Mouse (Mus musculus): ENCODE measurements around the gene Agk. TPM values are rescaled to one million over a fixed set of nuclear protein-coding genes. Genes with fewer than 3 reads are reported as not detected.

Gene Agk
- polyA plus RNA-seq, 1 experiment = 8.0 TPM

DNA sequence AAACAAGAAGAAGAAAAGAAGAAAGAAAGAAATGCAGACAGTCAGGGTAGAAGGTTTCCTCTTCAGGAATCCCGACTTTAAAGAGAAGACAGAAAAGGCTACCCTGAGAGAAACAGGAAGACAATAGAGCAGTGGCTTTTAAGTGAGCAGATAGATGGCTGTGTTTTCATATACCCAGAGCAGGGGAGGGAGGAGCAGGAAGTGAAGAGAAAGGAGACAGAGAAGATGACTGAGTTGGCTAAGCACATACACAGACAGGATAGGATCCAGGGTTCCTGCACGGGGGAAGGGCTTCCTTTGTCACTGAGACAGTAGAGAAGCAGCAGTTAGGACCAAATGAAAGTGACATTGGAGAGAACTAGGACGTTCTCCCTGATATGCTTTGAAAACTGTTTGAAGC lies 60.7 kb downstream of the Agk start:
- TF ChIP-seq GATA1 (IDR thresholded peaks at IDR 0.05; ENCODE audit: low read length) = no peak

DNA sequence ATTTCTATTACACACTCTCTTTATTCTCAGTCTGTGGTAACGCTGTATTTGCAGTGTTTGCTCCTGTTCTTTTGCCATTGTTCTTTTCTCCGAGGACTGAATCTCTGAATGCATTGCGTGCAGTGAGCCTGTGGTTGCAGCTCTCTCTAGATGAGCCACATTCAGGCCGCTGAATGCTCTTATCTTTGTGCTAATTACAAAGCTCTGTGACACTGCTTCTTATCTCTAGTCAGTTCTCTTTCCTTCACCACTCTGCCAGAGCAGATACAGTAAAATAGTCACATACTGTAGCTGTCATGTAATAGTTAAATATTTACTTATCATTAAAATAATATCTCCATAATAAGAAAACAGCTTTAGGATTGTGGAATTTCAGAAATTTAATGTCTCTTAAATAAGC lies 63.7 kb downstream of the Agk start:
- no peak for TF ChIP-seq GATA1 (IDR thresholded peaks at IDR 0.05; ENCODE audit: low read length)

DNA sequence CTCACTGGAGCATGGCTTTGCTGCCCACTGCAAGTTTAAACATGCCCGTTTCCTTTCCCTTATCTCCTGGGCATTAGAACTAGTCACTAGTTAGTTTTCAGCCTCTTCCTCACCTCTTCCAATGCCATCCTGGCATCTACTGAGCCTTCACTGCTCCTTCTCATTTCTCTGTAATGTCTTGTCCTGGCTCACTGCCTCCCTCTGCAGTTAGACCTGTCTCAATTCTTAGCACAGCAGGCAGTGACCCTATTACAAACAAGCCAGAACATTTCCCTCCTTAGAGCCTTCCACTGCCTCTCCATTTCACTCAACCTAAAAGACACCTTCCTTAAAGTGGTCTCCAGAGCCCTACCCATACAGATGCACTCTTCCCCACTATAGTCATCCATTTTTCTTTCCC lies 66.0 kb downstream of the Agk start:
- TF ChIP-seq GATA1 (IDR thresholded peaks at IDR 0.05; ENCODE audit: low read length) = no peak

DNA sequence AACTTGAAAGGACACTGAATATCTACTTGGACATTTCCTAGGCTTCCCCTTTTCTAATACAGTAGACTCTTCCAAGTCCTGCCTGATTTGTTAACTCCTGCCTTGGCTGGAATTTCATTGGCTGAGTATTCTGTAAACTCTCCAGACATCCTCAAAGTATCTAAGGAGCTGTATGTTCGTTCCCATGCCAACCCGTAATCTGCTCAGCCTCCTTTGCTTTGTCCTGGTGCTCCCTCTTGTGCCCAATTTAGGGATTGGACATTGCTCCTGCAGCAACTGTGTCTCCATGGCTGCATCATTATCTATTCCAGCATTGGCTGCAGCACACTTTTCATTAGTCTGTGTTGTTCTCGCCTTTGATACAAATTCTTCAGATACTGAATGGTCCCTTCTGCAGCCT lies 68.2 kb downstream of the Agk start:
- no peak for TF ChIP-seq GATA1 (IDR thresholded peaks at IDR 0.05; ENCODE audit: low read length)

DNA sequence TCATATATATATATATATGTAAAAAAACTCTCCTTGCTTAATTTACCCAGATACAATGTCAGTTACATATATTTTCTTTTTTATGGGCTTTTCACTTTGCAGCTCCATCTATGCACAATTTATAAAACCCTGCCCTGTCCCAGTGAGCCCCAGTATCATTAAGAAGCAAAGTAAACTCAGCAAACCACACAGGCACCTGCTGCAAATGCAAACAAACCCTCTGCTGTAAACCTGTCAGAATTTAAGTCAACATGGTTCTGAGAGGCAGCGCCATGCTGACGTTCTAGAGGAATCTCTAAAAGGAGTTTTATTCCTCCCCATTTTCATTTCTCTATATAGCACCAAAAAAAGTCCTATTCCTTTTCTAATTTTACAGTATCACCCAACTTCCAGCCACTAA lies 77.1 kb downstream of the Agk start:
- TF ChIP-seq GATA1 (IDR thresholded peaks at IDR 0.05; ENCODE audit: low read length) = no peak

DNA sequence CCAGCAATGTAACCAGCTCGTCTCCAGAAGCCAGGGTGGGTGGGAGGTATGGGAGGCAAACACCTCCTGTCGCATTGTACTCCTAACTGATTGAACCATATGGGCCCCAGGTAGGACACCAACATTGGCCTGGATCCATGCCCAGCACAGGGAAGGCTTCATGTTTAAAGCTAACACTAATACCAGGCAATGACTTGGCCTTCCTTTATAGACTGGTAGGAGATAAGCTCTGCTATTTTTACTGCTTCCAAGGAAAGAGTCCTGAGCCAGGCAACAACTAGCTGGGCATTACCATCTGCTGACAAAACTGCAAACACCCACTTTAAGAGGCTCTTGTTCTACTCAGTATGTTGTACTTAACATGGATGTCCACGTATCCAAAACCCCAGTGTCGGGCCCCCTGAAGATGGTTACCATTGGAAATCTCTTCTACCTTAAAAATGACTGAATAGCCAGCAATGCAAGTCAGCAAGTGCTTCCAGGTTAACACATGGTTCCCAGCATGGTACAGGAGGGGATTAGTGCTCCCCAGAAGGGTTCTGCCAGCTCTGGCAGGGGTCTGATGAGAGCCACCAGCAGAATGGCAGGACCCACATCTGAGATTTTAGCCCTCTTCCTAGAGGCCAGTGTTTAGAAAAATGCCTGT lies 78.8 kb downstream of the Agk start:
- TF ChIP-seq GATA1 (IDR thresholded peaks at IDR 0.05; ENCODE audit: low read length) = no peak

DNA sequence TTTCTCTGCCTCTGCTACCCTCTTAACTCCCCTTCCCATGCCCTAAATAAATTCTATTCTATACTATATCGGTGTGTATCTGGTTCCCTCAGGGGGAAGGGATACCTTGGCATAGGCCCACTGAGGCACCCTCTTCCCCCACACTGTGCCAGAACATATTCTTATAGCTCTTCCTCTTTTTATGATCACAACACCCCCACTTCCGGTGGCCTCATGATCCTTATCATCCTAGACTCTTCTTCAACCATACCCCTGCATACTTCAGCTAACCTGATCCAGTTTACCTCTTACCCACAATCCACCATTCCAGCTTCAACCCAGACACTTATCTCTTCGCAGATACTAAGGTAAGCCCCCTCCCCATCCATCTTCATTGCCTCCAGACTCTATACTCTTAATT lies 86.1 kb downstream of the Agk start:
- TF ChIP-seq GATA1 (IDR thresholded peaks at IDR 0.05; ENCODE audit: low read length) = no peak

DNA sequence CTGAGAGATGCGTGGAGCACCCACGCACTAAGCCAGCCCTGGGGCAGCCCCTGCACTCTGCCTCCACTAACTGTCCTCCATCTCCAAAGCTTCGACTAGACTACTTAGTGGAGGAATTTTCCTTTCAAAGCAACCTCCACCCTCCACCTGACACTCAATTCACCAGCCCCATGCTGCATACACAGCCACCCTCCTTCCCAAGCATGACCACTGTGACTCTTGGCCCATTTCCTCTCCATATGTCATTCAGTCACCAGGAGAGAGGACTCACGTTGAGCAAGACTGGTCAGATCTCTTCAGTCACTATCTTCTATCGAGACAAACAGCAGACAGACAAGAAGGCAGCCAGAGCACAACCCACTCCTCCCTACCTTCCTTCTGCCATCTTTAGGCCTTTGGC lies 88.1 kb downstream of the Agk start:
- TF ChIP-seq GATA1 (IDR thresholded peaks at IDR 0.05; ENCODE audit: low read length) = no peak

DNA sequence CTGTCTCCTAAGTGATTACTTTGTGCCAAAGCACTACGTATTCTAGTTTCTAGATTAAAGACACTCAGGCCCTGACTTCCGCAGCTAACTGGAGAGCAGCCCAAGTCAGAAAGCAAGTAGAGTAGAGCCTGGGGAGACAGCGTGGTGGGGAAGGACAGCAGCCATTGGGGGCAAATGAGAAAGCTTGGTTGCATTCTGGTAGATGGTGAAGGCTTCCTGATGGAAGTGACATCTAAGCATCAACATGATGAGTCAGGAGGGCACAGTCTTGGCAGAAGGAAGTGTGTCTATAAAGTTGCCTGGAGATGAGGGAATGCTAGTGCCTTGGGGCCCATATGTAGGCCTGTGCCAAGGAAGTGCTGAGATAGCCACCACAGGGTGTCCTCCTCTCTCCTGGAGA lies 88.6 kb downstream of the Agk start:
- no peak for TF ChIP-seq GATA1 (IDR thresholded peaks at IDR 0.05; ENCODE audit: low read length)

DNA sequence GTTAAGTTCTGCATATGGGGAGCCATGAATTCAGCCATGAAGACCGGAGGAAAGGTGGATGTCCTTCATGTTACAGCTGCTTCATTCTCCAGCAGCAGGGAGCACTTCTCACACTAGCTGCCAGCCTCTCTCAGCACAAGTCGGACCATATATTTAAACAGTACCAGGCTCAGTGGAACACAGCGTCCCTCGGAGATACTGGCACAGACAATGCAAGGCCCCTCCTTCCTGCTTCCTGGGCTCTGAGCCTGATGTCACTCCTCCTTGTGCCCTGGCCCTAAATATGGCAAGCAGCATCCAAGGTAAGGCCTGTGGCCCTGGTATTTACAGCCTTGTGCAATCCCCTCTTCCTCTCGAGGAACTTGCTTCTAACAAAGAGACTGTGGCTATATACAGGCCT lies 90.8 kb downstream of the Agk start:
- no peak for TF ChIP-seq GATA1 (IDR thresholded peaks at IDR 0.05; ENCODE audit: low read length)

DNA sequence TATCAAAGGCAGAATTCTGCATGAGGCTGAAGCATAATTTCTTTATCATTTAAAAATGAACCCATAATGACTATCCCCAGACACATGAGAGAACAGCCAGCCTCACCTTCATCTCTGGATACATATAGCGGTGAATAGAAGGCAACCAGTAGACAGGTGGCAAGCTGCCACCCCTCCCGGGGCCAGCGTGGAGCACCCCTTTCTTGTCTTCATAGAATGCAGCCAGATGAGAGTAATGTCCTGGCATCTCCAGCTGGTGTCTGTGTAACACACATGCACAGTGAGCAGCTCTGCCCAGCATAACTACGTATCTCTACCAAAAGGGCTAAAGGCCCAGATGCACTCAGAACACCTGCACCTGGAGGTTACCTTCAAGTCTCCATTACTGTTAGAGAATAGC lies 93.4 kb downstream of the Agk start:
- TF ChIP-seq GATA1 (IDR thresholded peaks at IDR 0.05; ENCODE audit: low read length) = no peak

DNA sequence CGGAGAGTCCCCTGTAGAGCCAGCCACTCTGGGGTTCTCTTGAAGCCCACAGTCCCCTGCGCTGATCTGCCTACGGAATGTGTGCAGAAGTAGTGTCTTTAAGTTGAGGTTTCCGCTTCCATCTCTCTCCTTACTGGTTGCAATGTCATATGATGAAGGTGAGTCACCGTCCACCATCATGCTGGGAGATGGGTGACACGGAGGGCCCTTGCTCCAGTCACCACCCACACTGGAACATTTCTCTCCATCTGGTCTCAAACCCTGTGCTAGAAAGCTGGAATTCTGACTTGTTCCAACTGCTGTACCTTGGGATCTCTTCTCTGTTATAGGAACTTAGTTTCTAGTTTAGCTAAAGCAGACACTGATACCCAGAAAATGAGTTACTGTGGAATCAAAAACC lies 96.1 kb downstream of the Agk start:
- TF ChIP-seq GATA1 (IDR thresholded peaks at IDR 0.05; ENCODE audit: low read length) = no peak

DNA sequence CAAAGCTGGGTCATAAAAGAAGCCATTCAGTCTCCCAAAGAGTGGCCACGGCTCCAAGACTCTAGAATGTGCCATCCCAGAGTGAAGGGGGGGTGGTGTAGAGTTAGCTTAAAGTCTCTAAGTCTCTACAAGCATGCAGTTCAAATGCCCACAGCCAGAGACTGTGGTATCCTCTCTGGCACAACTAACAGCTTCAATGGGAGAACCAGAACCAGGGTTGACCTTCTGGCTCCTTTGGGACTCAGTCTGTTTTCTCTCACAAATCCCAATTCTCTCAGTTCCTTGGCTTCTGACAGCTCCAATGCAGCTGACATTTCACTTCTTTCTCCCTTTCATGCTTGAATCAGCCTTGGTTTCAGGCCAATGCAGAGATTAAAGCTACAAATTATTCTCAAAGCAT lies 98.0 kb downstream of the Agk start:
- TF ChIP-seq GATA1 (IDR thresholded peaks at IDR 0.05; ENCODE audit: low read length) = no peak

DNA sequence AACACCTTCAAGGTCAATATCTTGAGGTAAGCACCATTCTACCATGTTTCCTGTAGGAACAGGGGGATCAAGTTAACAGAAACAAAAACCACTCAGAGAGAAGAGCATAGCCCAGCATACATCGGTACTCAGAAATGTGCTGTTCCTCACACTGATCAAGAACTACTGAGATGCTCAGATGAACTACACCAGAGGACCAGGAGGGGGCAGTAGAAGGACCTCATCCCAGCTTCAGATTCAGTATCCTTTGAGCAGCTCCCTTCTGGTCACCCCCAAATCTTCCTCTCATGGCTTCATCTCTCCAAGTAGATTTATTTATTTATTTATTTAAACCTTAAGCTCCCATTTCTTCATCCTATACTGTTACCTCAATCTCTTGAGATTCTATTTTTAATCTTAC lies 98.8 kb downstream of the Agk start:
- TF ChIP-seq GATA1 (IDR thresholded peaks at IDR 0.05; ENCODE audit: low read length) = no peak

DNA sequence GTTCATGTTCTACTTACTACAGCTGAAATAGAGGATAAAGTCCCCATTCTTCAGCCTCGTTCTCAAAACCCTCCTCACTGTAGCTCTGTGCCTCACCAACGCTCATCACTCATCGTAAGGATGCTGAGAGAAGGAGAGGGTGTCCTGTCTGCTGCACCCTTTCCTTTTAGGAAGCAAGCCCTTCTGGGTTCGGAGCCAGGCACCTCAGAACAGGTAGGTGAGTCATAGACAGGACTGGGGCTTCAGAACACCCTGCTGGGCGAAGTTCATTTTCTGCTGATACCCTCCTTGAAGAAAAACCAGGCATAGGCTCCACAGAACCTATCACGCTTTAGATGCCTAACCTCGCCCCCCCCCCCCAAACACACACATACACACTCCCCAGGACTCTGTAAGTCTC lies 102.5 kb downstream of the Agk start:
- TF ChIP-seq GATA1 (IDR thresholded peaks at IDR 0.05; ENCODE audit: low read length) = no peak

DNA sequence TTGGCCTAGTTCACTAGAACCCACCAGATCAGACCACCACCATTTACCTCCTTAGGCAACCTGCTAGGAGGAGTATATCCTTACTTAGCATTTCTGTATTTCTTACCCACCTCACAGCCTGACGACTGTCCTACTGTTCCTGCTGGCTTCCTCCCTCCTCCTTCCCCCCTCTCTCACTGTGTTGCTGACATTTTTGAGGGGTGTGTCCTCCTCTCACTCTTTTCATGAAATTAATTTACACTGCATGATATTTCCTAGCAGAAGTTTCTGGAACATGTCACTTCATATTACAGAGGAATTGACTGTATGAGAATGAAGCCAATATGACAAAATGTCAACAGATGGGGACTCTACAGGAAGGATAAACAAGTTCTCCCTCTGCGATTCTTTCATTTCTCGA lies 103.7 kb downstream of the Agk start:
- TF ChIP-seq GATA1 (IDR thresholded peaks at IDR 0.05; ENCODE audit: low read length) = no peak

DNA sequence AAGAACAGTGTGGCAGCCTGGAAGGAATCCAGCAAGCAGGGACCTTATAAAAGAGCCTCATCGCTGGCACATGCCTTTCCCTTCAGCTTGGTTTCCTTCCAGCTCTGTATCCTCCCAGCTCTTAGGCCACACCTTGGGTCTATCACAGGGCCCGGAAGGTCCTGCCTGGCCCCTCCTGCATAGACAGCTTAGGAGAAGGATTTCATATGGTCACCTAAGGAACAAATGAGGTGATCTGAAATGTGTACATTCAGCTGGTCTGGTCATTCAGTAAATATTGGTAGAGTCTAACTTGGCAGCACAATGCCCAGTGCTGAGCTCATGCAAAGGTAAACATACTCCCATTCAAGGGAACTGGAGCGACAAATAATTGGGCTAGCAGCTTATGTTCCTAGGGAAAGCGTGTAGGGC lies 104.6 kb downstream of the Agk start:
- TF ChIP-seq GATA1 (IDR thresholded peaks at IDR 0.05; ENCODE audit: low read length) = no peak

DNA sequence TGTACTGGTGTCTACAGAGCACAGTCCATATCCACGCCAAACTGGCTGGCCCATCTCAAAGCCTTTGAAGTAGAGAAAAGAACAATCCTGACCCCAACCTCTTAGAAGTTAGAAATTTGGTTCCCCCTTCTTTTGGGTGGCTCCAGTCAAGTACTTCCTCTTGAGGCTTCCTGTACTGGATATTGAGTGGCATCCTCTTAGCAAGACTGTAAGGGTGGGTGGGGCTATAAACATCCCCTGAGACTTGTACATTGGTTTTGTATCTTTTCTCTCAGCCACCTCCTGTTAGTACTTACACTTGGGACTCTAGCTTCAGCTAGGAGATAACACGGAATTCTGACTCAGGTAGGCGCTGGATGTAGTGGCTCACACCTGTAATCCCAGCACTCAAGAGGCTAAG lies 105.3 kb downstream of the Agk start:
- no peak for TF ChIP-seq GATA1 (IDR thresholded peaks at IDR 0.05; ENCODE audit: low read length)

Data from G1E-ER4 (cell line).